Mouse (Mus musculus): ENCODE results near the gene Abtb2. TPM values are rescaled to one million over a fixed set of nuclear protein-coding genes. Genes with fewer than 3 reads are reported as not detected.
A peak's percentile ranks its signal among the peaks of the same experiment; 100 is the strongest.

Abtb2 gene
- total and polyA plus RNA-seq, 3 experiments = 0.12 to 0.13 TPM; not detected in 1

DNA sequence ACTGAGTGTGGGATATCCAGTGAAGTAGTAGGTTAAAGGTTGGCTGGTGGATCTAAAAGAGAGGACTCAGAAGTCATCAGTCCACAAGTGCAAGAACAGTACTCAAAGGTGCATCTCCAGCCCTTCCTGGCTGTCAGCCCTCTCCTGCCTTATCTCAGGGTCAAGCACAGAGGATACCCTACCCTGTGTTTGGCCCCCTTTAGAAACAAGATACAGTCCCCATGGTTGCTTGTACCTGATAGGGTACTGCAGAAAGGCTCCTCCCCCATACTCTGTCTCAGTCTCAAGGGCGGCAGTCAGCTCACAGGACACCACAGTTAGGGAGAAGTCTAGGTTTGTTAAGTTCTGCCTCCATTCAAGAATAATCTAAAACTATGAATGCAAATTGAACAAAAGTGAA is 37.8 kb downstream of the Abtb2 start:
- Histone ChIP-seq H3K79me2 (ENCODE audit: control insufficient read depth, insufficient read depth, low read length, poor library complexity) (no peaks in the 10 kb centered on the region), H3K9me3 (replicated peaks; ENCODE audit: insufficient read depth, low read length) (no peaks in the 10 kb centered on the region), H3K27ac (ENCODE audit: control insufficient read depth, low read depth, low read length) (no peak overlapping the region), H3K4me1 (ENCODE audit: control insufficient read depth in 1 of 2, insufficient read depth in 2 of 2, low read length in 2 of 2) (peaks cover 0 to 9% of the 10 kb centered on the region in 2 experiments; a peak in 2 of 4 replicates), H3K36me3 (ENCODE audit: control insufficient read depth in 1 of 2, insufficient read depth in 2 of 2, low read length in 2 of 2) (peaks cover 0 to 6% of the 10 kb centered on the region in 2 experiments; a peak in 2 of 4 replicates), H3K4me3 (ENCODE audit: control insufficient read depth in 1 of 2, insufficient read depth in 1 of 2, low read depth in 2 of 2, low read length in 2 of 2) (no peak overlapping the region), H3K9ac (ENCODE audit: control insufficient read depth, low read depth, low read length, poor library complexity, severe bottlenecking) (no peak overlapping the region), H3K27me3 (ENCODE audit: control insufficient read depth in 1 of 2, insufficient read depth in 2 of 2, low read length in 2 of 2) (peaks cover 0 to 2% of the 10 kb centered on the region in 2 experiments; a peak in 1 of 4 replicates)
- TF ChIP-seq ELF1 (IDR thresholded peaks at IDR 0.05; ENCODE audit: low read depth, low read length) (no peak), ETS1 (IDR thresholded peaks at IDR 0.05; ENCODE audit: low read depth, low read length) (no peak), SIN3A (IDR thresholded peaks at IDR 0.05; ENCODE audit: low read length) (no peak), E2F4 (IDR thresholded peaks at IDR 0.05; ENCODE audit: borderline replicate concordance, low read depth, low read length) (no peak), MAZ (IDR thresholded peaks at IDR 0.05; ENCODE audit: low read depth, low read length) (no peak), HCFC1 (IDR thresholded peaks at IDR 0.05; ENCODE audit: low read depth, low read length) (no peak), MAFK (IDR thresholded peaks at IDR 0.05; ENCODE audit: borderline replicate concordance, low read depth, low read length) (no peak), MEF2A (IDR thresholded peaks at IDR 0.05; ENCODE audit: extremely low read depth, insufficient replicate concordance, low read depth, low read length, poor library complexity, severe bottlenecking) (no peak), USF2 (IDR thresholded peaks at IDR 0.05; ENCODE audit: borderline replicate concordance in 1 of 2, insufficient read depth in 1 of 2, low read depth in 1 of 2, low read length in 2 of 2) (no peak), POLR2A (IDR thresholded peaks at IDR 0.05; ENCODE audit: control insufficient read depth in 1 of 2, insufficient read depth in 1 of 2, low read depth in 1 of 2, low read length in 2 of 2, poor library complexity in 1 of 2) (no peak), TCF12 (IDR thresholded peaks at IDR 0.05; ENCODE audit: low read depth, low read length) (no peak), KAT2A (conservative IDR thresholded peaks at IDR 0.05; ENCODE audit: low read depth, low read length) (no peak), ZKSCAN1 (IDR thresholded peaks at IDR 0.05; ENCODE audit: low read depth, low read length) (no peak)
- peak; percentile 12 for DNase-seq (ENCODE audit: low read depth, low spot score)

DNA sequence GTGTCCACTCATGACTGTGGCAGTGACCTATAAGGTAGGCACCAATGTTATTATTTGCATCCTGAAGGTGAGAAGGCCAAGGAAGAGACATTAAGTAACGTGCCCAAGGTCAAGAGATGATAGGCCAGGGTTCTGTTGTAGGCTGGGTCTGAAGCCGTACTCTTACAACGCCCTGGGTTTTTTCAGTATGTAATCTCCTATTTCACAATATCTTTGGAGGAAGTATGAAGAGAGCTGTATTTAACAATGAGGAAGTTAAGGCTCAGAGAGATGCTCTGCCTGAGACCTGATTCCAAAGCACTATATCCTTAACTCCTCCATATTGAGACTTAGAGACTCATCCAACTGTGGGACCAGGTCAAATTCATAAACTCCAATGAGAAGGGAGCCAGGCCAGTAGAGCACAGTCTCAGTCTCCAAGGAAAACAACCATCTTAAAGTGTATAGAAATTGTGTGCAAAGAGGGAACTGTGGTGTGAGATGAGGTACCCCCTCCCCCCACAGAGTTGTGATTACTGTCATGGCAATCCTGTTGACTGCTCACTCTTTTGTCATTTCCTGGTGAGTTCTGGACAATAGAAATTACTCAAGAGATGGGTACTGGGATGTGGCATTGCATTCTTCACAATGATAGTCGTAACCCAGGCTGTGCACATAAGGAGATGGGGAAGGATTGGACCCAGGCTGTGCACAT is 39.8 kb downstream of the Abtb2 start:
- no peaks in the 10 kb centered on the region for H3K79me2 ChIP-seq (ENCODE audit: control insufficient read depth, insufficient read depth, low read length, poor library complexity)
- DNase-seq (ENCODE audit: low read depth, low spot score) = peak; percentile 56
- H3K9ac ChIP-seq (ENCODE audit: control insufficient read depth, low read depth, low read length, poor library complexity, severe bottlenecking) = no peak overlapping the region
- no peaks in the 10 kb centered on the region; a peak in 2 of 4 replicates for H3K27me3 ChIP-seq (ENCODE audit: control insufficient read depth in 1 of 2, insufficient read depth in 2 of 2, low read length in 2 of 2)
- peaks cover 0 to 3% of the 10 kb centered on the region in 2 experiments; a peak in 2 of 4 replicates for H3K36me3 ChIP-seq (ENCODE audit: control insufficient read depth in 1 of 2, insufficient read depth in 2 of 2, low read length in 2 of 2)
- H3K27ac ChIP-seq (ENCODE audit: control insufficient read depth, low read depth, low read length) = no peak overlapping the region
- TF ChIP-seq ELF1 (IDR thresholded peaks at IDR 0.05; ENCODE audit: low read depth, low read length) (no peak), GATA1 (IDR thresholded peaks at IDR 0.05; ENCODE audit: low read depth, low read length) (0 out of 2 replicates have a peak, but pooled peaks have one; percentile 5), EP300 (IDR thresholded peaks at IDR 0.05; ENCODE audit: low read depth in 1 of 2, low read length in 2 of 2) (peak in 1 of 2 experiments; percentile 11; a peak in 1 of 4 replicates)
- no peak overlapping the region for H3K4me3 ChIP-seq (ENCODE audit: control insufficient read depth in 1 of 2, insufficient read depth in 1 of 2, low read depth in 2 of 2, low read length in 2 of 2)
- H3K9me3 ChIP-seq (replicated peaks; ENCODE audit: insufficient read depth, low read length) = no peaks in the 10 kb centered on the region
- H3K4me1 ChIP-seq (ENCODE audit: control insufficient read depth in 1 of 2, insufficient read depth in 2 of 2, low read length in 2 of 2) = peaks cover 0 to 2% of the 10 kb centered on the region in 2 experiments; a peak in 1 of 4 replicates

All from MEL (cell line).